Mouse (Mus musculus) heart, adult 18-20 months (tissue): ENCODE results near the gene Itih1. TPM values are rescaled to one million over a fixed set of nuclear protein-coding genes. Genes with fewer than 3 reads are reported as not detected.

ENCODE experiments used
- DNase-seq, 2 experiments: peaks; one replicate each; pipeline ENCODE4 v3.0.0; 2021 to 2022; ENCODE audit warnings: mixed read lengths in 1 of 2
- long read RNA-seq, 2 experiments: library from polyadenylated mRNA; stranded (forward); transcript quantifications; one replicate each; pipeline ENCODE4 v2.0.0; 2021
- total RNA-seq, 2 experiments: library from RNA; stranded (reverse); gene quantifications; 2 replicates each; pipeline ENCODE4 v1.2.3; 2021

Itih1 gene
- total RNA-seq: not detected
- long read RNA-seq, experiment 1: 0 reads
- long read RNA-seq, experiment 2: 0 reads

DNA sequence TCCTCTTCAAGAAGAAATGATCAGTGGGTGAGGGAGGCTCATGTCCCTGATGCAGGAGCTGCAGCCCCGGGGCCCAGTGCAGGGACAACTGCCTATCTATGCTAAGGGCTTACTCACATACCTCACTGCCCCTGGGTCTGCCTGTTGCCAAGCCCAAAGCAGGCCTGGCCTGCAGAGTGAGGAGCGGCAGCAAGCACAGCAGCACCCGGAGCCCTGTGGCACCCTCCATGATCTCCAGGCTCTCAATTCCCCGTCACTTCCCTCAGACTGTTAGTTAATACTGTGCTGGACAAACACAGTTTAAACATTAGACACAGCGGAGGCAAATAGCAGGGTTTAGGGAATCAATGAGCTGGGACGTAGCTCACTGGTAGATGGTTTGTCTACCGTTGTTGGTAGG, at the start of gene Itih1:
Gene Itih1, minus strand, starts transcription at position 252 of the 400 bp plus-strand sequence.
- no peak for DNase-seq

DNA sequence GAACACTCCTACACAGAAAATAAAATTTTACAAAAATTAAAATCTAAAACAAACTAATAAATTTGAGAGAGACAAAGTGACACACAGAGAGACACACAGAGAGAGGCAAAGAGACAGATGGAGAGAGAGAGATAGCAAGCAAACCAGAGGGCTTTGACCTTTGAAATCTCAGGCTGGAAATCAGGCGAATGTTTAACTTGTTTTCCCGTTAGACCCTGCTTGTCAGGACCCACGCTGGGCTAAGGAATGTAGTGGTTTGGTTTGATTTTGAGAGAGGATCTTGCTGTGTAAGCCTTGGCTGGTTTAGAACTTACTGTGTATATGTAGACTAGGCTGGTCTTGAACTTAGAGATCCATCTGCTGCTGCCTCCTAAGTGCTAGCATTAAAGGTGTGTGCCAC, 33.1 kb upstream of the Itih1 start:
- DNase-seq: no peak

DNA sequence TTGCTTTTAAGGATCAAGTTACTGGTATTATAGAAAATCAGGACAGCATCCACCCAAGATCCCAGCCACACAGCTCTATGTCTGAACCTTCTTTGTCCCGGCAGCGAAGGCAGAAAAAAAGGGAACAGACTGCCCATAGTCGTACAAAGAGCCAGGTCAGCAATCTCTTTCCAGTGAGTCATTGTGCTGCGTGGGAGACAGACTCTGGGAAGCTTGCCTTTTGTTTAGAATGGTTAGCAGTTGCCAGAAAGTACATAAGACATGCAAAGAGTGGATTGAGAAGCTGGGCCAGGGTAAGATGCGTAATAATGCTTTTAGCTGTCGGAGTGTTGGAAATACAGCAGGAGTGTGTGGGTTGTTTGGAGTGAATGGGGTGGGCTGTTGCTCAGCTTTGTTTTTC, 31.1 kb upstream of the Itih1 start:
- DNase-seq: peak; percentile 13 to 49

DNA sequence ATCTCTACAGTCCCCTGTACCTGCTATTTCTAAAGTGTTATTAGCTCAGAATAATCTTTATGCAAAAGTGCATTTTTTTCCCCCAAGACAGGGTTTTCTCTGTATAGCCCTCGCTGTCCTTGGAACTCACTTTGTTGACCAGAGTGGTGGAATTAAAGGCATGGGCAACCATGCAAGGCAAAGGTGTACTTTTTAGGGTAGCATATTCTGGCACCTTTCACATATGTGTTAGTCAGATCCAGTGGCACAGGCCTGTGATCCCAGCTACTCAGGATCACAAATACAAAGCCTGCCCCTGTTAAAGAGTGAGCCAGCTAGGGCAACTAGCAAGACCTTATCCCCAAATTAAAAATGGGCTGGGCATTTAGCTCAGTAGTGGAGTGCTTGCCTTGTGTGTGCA, 17.3 kb upstream of the Itih1 start:
- no peak for DNase-seq

DNA sequence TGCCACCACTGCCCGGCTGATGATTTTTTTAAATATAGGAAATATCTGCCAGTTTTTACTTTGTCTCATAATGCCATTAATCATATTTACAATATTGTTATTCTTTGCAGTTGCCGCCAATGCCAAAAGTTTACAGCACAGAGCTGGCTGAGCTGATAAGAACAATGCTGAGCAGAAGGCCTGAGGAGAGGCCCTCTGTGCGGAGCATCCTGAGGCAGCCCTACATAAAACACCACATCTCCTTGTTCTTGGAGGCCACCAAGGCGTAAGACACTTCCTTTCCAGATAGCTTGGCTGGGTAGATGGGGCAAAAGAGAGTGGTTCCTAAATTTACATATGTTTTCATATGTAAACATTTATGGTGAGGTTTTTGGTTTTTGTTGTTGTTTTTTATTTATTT, 15.9 kb upstream of the Itih1 start:
- no peak for DNase-seq

DNA sequence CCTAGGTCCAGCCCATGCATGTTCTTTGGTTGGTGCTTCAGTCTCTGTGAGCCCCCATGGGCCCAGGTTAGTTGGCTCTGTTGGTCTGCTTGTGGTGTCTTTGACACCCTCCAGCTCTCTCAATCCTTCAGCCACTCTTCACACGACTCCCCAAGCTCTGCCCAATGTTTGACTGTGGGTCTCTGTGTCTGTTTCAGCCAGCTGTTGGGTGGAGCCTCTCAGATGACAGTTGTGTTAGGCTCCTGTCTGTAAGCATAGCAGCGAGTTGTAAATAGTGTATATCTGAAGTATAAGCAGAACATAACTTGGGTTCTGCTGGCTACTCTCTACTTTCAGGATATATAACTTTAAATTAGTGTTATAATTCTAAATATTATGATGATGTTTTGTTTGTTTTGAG, 15.4 kb upstream of the Itih1 start:
- no peak for DNase-seq

DNA sequence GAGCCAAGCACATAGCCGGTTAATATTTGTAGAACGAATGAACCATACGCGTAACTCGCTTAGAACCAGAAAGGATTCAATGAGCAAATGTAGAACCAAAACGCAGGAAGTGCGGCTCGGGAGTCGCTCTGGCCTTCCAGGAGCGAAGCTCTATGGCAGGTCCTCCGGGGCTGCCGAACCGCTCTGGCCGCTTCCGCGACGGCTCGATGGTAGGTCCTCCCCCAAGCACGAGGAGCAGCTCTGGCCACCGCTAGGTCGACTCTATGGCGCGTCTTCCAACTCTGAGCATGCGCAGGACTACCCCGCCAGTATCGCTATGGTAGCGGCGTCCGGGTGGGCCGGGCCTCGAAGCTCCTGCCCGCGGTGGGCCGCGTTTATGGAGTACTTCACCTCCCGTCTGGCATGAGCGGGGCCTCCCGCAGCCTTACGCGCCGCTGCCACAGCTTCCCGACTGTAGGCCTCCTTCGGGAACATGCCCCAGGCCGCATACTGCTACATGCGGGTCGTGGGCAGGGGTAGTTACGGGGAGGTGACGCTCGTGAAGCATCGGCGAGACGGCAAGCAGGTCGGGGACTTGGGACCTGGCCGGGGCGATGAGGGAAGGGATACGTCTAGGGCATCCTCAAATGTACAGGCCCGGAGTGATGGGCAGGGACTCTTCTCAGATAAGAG, 8.2 kb upstream of the Itih1 start, which contains the start of gene Nek4:
Gene Nek4, plus strand, starts transcription at position 224 of the 672 bp plus-strand sequence.
- peak; percentile 97 to 99 for DNase-seq

DNA sequence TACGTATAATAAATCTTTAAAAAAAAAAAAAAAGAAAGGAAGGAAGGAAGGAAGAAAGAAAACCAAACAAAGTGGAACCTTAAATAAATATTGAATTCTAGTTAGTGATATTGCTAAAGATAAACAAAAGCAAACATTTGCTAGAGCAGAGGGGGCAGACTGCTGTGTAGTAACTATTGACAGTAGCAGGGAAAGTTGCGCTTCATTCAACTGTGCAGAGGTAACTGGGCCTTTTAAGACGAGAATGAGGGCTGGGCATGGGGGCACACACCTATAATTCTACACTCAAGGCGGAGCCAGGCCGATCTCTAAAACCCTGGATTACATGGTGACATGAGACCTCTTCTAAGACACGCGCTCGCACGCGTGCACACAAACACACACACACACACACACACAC, 6.9 kb upstream of the Itih1 start:
- DNase-seq: no peak

DNA sequence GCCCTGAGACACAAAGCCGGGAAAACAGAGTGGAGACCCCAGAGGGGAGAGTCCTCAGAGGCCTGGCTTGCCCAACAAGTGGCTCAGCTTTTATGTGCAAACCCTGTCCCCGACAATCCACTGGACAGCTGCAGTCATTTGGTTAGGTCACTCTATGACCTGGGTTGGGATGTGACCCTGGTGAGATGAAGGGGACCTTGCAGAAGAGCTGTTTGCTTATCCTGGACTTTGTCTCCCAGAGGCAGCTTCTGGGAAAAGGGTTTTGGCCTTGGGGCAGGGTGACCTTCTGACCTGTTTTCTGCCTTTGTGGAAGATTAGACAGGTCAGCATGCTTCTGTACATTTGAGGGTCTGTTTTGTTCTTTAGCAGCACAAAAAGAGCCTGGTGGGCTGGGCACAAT, 1.7 kb upstream of the Itih1 start:
- no peak for DNase-seq

DNA sequence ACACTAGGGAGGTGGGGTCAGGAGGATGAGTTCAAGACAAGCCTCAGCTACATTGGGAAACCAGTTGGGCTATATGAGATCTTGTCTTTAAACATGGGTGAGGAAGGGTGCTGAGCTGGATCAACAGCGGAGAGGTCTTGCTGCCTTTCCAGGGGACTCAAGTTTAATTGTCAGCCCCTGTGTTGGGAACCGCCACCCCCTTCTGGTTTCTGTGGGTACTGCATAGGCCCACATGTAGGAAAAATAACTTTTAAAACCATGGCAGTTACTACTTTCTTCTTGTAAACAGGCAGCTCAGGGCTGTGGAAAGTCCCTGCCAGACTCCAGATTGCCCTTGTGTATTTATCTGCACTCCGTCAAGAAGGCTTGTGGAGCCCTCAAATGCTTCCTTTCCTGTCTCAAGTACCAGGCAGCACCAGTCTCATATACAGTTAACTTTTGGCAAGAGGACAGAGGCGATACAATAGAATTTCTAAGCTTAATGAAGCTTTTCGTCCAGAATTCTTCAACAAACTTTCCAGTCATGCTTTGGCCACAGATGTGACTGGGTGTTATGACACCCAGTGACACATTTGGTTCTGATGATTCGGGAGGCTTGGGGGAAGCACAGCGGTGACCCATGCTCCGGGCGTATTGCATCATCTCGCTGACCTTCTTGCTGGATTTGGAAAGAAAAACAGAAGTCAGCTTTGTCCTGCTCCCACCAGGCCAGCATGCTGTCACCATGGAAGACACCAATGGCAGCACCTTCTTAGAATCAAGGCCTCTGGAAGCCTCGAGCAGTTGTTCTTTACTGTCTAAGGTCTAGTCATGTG, 978 bp upstream of the Itih1 start:
- DNase-seq: peak; percentile 57 to 85

DNA sequence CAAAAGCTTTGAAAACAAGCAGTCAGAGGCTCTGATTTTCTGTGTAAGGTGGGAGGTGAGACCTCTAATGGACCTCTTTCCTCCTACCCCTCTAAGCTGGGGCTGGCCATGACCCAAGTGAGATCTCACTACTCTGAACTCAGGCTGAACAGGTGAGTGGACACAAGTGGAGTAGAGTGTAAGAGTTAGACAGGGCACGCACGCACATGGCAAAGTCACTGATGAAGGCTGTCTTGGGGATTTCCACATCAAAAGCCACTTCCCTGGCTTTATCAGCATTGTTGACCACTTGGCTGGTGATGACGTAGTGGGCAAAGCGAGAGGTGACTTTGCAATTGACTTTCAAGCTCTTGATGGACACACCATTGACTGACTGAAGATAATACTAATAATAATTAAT, 835 bp downstream of the Itih1 start:
- no peak for DNase-seq

DNA sequence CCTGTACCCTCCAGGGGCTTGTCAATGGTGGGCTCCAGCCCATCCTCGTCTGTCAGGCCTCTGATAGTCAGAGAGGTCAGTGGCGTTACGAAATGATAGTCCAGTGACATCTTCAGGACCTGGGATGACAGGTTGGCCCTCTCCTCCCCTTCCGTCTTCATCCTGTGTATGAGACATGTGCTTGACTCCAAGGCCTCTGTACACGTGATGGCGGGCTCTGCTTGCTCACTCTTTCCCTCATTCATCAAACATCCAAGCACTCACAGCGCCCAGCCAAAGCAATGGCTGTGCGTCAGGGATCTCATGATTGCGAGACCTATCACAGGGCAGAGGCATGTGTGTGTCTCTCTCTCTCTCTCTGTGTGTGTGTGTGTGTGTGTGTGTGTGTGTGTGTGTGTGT, 9.7 kb downstream of the Itih1 start:
- DNase-seq: no peak

DNA sequence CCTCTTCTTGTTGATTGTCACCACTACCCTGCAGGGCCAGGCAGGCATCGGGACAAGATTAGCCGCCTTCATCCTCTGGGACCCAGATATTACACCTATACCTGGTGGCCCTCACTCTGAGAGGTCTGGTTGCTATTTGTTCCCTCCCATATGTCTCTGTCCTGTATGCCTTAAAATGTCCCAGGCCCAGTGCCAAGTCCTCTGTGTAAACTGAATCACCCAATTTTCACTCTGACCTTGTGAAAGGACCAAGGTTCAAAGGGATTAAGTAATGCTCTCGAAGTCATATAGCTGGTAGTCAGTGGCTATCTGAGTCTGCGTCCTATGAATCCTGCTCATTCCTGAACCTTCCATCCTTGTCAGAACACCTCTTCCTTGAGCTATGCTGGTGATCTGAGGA, 12.7 kb downstream of the Itih1 start:
- DNase-seq: no peak

DNA sequence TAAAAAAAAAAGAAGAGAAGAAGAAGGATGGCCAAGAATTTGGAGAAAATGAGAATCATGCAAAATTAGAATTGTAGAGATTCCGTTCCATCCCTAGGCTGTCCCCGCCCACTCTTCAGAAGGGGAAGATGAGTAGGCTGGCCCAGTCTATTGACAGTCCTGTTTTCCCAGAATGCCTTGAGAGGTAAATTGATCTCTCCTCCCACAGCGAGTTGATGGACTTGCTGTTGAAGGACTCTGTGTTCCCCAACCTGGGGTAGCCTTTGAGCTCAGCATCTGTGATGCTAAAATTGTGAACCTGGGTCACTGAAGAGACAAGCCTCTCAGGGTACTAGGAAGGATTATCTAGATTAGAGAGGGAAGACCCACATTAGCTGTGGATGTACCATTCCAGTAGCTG, 17.6 kb downstream of the Itih1 start:
- no peak for DNase-seq

DNA sequence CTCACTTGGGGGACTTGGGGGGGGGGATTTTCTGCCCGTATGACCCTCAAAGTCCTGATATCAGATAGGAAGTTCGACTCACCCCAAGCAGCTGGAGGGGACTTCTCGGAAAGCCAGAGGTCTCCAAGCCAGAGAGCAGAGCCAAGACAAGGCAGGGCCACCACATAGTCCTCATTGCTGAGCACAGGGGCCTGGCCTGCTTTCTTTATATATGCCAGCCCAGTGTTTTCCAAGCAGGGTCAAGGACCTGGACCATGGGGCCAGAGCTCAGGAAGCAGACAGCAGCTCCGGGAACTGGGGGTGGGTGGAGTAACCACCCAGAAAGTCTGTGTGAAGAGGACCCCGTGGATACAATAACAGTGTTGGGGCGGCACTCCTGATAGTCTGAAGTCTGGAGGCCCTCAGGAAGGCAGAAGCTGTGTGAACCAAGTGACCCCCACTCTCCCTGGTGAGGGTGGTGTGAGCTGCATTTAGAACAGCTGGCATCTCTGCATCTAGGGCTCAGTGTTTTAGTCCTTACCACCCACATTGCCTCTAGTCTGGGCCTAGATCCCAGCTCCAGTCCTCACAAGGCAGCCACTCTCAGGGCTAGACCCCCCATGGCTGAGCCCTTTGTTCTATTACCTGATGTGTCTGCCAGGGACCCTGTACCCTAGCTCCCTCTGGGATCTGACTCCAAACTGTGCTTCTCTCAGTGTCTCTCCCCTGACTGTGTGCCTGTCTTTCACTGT, 19.5 kb downstream of the Itih1 start, which contains the start of gene Itih3:
Gene Itih3, minus strand, starts transcription at position 386 of the 731 bp plus-strand sequence.
- peak; percentile 17 to 38 for DNase-seq

DNA sequence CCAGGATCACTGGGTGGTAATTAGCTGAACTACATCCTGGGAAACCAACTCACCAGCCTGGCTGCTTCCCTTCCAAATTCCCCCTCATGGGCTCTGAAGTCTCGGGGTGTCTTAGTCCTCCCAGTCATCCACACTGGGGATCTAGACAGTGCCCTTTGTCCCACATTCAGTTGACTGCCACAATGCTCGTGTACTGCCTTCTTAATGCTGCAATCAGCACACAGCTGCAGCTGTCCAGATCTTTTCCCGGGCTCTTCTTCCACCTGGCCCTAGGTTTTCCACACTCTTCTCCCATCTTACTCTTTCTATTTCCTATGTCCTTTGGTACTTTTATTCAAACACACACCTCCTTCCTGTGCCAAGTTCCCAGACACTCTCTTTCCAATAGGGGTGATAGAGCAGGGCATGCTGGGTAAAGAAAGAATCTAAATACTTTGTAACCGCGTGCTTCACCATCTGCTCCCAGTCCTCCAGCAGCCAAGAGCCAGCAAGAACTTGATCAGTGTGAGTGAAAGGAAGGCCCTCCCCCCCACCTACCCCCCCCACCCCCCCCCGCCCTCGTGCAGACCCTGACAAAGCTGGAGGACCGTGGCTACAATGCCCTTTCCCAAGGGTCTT, 20.9 kb downstream of the Itih1 start:
- DNase-seq: no peak

DNA sequence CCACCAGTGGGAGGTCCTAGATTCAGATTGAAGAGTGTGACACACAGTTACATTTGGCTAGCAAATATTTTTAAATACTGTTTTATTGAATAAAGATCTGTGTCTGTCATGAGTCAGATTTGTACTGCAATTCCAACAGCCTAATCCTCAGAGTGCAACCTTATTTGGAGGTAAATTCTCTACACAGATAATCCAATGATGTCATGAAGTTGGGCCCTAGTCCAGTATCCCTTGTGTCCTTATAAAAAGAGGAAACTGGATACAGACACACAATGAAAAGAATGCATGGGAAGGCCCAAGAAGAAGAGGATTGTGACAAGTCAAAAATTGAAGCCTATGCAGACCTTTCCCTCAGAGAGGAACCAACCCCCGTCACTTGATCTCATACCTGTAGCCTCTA, 26.6 kb downstream of the Itih1 start:
- no peak for DNase-seq

DNA sequence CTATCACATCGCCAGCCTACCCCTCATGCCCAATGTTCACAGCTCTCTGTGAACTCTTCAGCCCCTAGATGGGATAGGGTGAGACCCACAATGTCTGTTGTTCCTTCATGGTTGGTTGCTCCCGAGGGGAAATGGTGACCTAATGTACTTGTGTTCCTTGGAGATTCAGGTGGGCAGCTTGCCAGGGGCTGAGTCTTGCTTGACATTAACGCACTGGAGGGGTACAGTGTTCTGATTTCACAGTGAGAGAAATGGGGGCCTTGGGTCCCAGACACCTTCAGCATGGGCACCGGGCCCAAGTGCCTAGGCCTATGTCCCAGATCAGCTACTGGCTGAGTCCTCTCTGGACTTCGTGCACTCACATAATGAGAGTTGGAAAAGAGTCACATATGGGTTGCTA, 29.7 kb downstream of the Itih1 start:
- no peak for DNase-seq

DNA sequence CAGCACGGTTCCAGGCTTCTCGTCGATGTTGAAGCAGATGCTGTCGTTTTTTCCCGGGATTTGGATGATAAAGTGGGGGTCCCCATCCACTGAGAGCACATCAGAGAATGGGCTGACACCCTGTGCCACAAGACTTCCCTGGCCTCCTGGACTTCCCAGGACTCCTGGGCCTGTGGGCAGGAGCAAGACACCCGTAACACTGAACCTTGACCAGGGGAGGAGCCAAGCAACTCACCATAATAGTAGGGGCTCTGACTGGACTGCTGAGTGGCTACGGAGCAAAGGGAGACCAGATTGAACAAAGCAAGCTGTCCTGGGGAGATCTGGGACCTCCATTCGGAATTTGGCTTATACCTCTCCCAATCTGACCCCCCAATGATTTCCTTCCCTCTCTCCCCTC, 30.4 kb downstream of the Itih1 start:
- no peak for DNase-seq

DNA sequence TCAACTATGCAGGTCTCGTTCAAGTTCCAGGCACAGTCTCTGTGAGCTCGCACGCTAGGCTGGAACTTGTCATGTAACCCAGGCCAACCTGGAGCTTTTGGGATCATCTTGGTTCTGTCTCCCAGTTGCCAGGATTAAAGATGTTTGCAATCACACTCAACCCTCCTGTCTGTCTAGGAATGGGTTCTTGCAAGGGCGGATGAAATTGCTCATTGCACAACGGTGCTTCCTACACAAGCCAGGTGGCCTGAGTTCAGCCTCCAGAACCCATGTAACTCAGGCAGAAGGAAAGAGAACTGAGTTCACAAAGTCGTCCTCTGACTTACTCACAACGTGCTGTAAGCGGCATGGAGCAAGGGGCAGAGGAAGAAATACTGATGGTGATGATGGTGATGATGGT, 31.9 kb downstream of the Itih1 start:
- no peak for DNase-seq

DNA sequence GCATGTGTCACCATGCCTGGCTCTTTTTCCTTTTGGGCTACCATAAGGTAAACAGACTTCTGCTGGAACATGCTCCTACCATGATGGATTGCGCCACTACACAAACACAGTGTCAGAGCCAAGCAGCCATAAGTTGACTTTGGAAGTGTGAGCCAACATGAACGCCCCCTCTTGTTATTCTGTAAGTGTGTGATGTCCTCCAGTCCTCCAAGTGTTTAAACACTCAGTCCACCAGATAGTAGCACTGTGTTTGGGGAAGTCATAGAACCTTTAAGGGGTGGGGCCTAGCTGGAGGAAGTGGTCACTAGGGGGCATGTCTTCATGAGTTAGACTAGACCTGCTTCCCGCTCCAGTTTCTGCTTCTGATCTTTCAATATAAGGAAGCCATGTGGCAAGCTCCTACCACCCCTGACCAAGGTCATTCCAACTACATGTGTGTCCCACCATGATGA, 35.2 kb downstream of the Itih1 start:
- DNase-seq: peak in 1 of 2 experiments; percentile 26

DNA sequence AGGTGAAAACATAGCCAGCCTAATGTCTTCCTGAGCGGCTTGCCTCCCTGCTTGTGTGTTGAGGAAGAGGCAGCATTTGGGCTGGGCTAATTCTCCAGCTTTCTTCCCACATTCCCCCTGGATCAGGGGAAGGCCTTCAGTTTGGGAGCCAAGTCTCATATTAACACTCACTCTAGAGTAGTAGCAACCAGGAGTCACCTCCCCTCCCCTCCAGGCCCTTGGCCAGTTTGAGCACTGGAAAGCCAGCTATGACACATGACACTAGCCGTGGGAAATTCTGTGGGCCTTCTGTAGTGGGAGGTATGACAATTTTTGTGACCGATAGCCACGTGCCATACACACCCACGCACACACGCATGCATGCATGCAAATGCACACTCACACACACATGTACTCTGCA, 37.1 kb downstream of the Itih1 start:
- DNase-seq: no peak
